Mouse (Mus musculus) liver, postnatal 0 days (tissue): ENCODE measurements at regions not wholly inside any gene's neighbourhood (a gene's known extent, or its start where the extent isn't known, plus 50 kb on each side); places are given as distances from the start of the nearest gene placed in this dataset.

Source experiments
- CTCF ChIP-seq: sonication (generic); IDR thresholded peaks from 2 replicates; pipeline ENCODE4 v1.5.1; 2016; ENCODE audit warnings: antibody characterized with exemption, low read depth
- EP300 ChIP-seq: IDR thresholded peaks from 2 replicates; pipeline ENCODE4 v1.6.1; 2016; ENCODE audit warnings: antibody characterized with exemption, low read depth, mild to moderate bottlenecking

GRCm38 (mm10) chr12:73413439-73414196 is 127.0 kb downstream of the Slc38a6 start:
- TF ChIP-seq CTCF (no peak), EP300 (no peak)
